Mouse (Mus musculus) heart, postnatal 0 days (tissue): Measurements from ENCODE around the gene Tpcn2. TPM values are rescaled to one million over a fixed set of nuclear protein-coding genes. Genes with fewer than 3 reads are reported as not detected.

Source experiments
- ATAC-seq: fragments of 200-750 bp; cut with Nextera tagmentation; 2 replicates; pipeline ENCODE4 v1.8.0; 2017; ENCODE audit warnings: low read depth, moderate number of reproducible peaks, moderate library complexity; ENCODE audit not compliant: insufficient read depth
- DNase-seq: peaks from one replicate; pipeline ENCODE4 v3.0.0-alpha.2; 2016; ENCODE audit warnings: low spot score
- H3K27ac ChIP-seq: fragments of 300-500 bp; sonication (generic); 2 replicates; pipeline ENCODE4 v1.5.1; 2014; ENCODE audit warnings: low read depth, mild to moderate bottlenecking
- H3K27me3 ChIP-seq: fragments of 300-500 bp; sonication (generic); 2 replicates; pipeline ENCODE4 v1.6.1; 2014; ENCODE audit warnings: low read length, mixed read lengths; ENCODE audit not compliant: control insufficient read depth, insufficient read depth
- H3K36me3 ChIP-seq: fragments of 300-500 bp; sonication (generic); replicated peaks from 2 replicates; pipeline ENCODE4 v1.6.1; 2014; ENCODE audit warnings: low read length, mixed read lengths; ENCODE audit not compliant: control insufficient read depth, insufficient read depth
- H3K4me1 ChIP-seq: fragments of 300-500 bp; sonication (generic); 2 replicates; pipeline ENCODE4 v1.6.1; 2014; ENCODE audit warnings: antibody characterized with exemption; ENCODE audit not compliant: control insufficient read depth, insufficient read depth
- H3K4me2 ChIP-seq: fragments of 300-500 bp; sonication (generic); 2 replicates; pipeline ENCODE4 v1.6.1; 2014; ENCODE audit warnings: low read depth, mild to moderate bottlenecking, low read length, moderate library complexity
- H3K4me3 ChIP-seq: fragments of 300-500 bp; sonication (generic); 2 replicates; pipeline ENCODE4 v1.5.1; 2014; ENCODE audit warnings: low read depth, low read length
- H3K9ac ChIP-seq: fragments of 300-500 bp; sonication (generic); replicated peaks from 2 replicates; pipeline ENCODE4 v1.6.1; 2014; ENCODE audit warnings: low read depth, low read length, mixed read lengths
- H3K9me3 ChIP-seq: fragments of 300-500 bp; sonication (generic); replicated peaks from 2 replicates; pipeline ENCODE4 v1.6.1; 2016; ENCODE audit warnings: low read length; ENCODE audit not compliant: control insufficient read depth
- CTCF ChIP-seq: IDR thresholded peaks from 2 replicates; pipeline ENCODE4 v1.5.1; 2016; ENCODE audit warnings: antibody characterized with exemption, control low read depth, low read depth
- EP300 ChIP-seq: IDR thresholded peaks from 2 replicates; pipeline ENCODE4 v1.6.1; 2016; ENCODE audit warnings: antibody characterized with exemption, low read depth
- WGBS: fragments of 180-500 bp; shearing (Covaris S2); extraction: QIAGEN DNeasy Blood & Tissue Kit; methylation state at CpG from one replicate; pipeline ENCODE4 v1.1.7; 2014; 5-methylcytosine and 5-hydroxymethylcytosine counted together
- polyA plus RNA-seq: library from polyadenylated mRNA; unstranded; fragments of >200 nt; fragmentation: Nextera tagmentation; extraction: Ambion mirVana; gene quantifications from 2 replicates; pipeline ENCODE4 v1.2.1, GENCODE M21; 2015
- total RNA-seq: library from RNA; depleted of rRNA; stranded (reverse); fragments of >200 nt; gene quantifications from 2 replicates; pipeline ENCODE4 v1.2.3, GENCODE M21; 2014; ENCODE audit warnings: low replicate concordance

Gene Tpcn2
- total and polyA plus RNA-seq, 2 experiments from 2014 or later: 2.7 to 6.1 TPM

DNA sequence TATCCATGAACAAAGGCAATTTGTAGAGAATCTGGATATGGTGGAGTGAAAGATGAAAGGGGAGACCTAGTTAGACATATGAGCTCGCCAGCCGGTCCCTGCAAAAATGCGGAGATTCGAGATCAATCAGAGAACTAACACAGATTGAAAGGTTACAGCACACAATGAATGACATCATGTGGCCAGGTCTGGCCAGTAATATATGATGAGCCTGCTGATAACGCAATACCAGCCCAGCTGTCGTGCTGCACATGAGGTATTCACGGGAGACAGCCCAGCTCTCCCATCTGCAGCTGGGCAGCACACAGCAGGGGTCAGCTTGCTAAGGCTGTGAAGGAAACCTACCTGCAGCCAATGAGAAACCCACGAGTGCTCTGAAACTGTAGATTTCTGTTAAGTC is 94.5 kb downstream of the Tpcn2 start:
- no peak overlapping the region for H3K9ac ChIP-seq
- no peak for TF ChIP-seq CTCF
- no peak for TF ChIP-seq EP300
- H3K4me3 ChIP-seq: no peak overlapping the region
- no peaks in the 10 kb centered on the region for H3K27me3 ChIP-seq
- peaks cover 7% of the 10 kb centered on the region for H3K4me1 ChIP-seq
- no peak overlapping the region for H3K4me2 ChIP-seq
- no peaks in the 10 kb centered on the region for H3K9me3 ChIP-seq
- no peak for ATAC-seq
- WGBS: 61% methylated on average over 8 of the region's 8 CpGs
- no peak for DNase-seq
- no peak overlapping the region for H3K27ac ChIP-seq
- H3K36me3 ChIP-seq: no peaks in the 10 kb centered on the region

- no peak overlapping the region for H3K27ac ChIP-seq
- no peaks in the 10 kb centered on the region for H3K9me3 ChIP-seq
- 61% methylated on average over 3 of the region's 3 CpGs for WGBS
- H3K36me3 ChIP-seq: no peaks in the 10 kb centered on the region
- no peak for TF ChIP-seq CTCF
- no peak for TF ChIP-seq EP300
- DNase-seq (no peak), ATAC-seq (no peak)
- H3K9ac ChIP-seq: no peak overlapping the region
- H3K4me1 ChIP-seq: no peaks in the 10 kb centered on the region
- H3K27me3 ChIP-seq: no peaks in the 10 kb centered on the region
- no peak overlapping the region for H3K4me3 ChIP-seq
- H3K4me2 ChIP-seq: no peak overlapping the region
Measured at GRCm38 (mm10) chr7:145187802-145188201, 96.0 kb downstream of the Tpcn2 start.

- no peak overlapping the region for H3K27ac ChIP-seq
- TF ChIP-seq EP300 (no peak), CTCF (no peak)
- H3K4me2 ChIP-seq: no peak overlapping the region
- H3K9ac ChIP-seq: no peak overlapping the region
- no peaks in the 10 kb centered on the region; the same call in 1 of the 2 replicates for H3K4me1 ChIP-seq
- ATAC-seq (no peak), DNase-seq (no peak)
- H3K4me3 ChIP-seq: no peak overlapping the region
- no peaks in the 10 kb centered on the region for H3K9me3 ChIP-seq
- no peaks in the 10 kb centered on the region for H3K27me3 ChIP-seq
- no peaks in the 10 kb centered on the region for H3K36me3 ChIP-seq
- 56% methylated on average over 4 of the region's 4 CpGs for WGBS
Measured at GRCm38 (mm10) chr7:145182388-145182787, 101.4 kb downstream of the Tpcn2 start.

GRCm38 (mm10) chr7:145181376-145182034 is 102.3 kb downstream of the Tpcn2 start:
- Histone ChIP-seq H3K27me3 (no peaks in the 10 kb centered on the region), H3K9me3 (no peaks in the 10 kb centered on the region), H3K9ac (no peak overlapping the region), H3K27ac (no peak overlapping the region), H3K4me2 (no peak overlapping the region), H3K4me1 (no peaks in the 10 kb centered on the region; the same call in 1 of the 2 replicates), H3K36me3 (no peaks in the 10 kb centered on the region), H3K4me3 (no peak overlapping the region)
- DNase-seq: no peak
- 54% methylated on average over 11 of the region's 11 CpGs for WGBS
- peak; percentile 2; the same call in 1 of the 2 replicates for ATAC-seq
- TF ChIP-seq CTCF (no peak), EP300 (no peak)

DNA sequence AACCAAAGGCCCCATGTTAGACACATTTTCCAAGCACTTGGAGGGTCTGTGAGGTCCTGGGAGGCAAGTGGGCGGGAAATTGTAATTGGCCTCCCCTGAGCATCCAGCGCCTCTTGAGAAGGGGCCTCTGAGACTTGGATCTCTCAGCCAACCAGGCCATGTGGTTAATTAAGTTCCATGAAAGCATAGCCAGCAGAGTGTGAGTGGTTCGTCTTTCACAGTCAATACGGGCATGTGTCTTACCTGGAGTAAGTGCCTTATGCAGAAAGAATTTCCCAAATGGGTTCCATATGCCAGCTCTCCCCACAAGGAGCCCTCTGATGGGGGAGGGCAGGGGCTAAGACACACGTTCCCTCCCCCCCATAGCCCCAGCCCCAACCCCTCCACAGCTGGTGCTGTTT is 104.1 kb downstream of the Tpcn2 start:
- WGBS: 59% methylated on average over 5 of the region's 5 CpGs
- no peak overlapping the region for H3K4me3 ChIP-seq
- DNase-seq (no peak), ATAC-seq (no peak)
- no peaks in the 10 kb centered on the region for H3K9me3 ChIP-seq
- H3K4me2 ChIP-seq: no peak overlapping the region
- no peak overlapping the region for H3K9ac ChIP-seq
- no peak for TF ChIP-seq EP300
- no peak for TF ChIP-seq CTCF
- H3K27me3 ChIP-seq: no peaks in the 10 kb centered on the region
- H3K27ac ChIP-seq: no peak overlapping the region
- H3K4me1 ChIP-seq: no peaks in the 10 kb centered on the region; the same call in 1 of the 2 replicates
- no peaks in the 10 kb centered on the region for H3K36me3 ChIP-seq
